Mouse (Mus musculus) megakaryocyte progenitor cell, adult 5-6 weeks (primary cell): ENCODE measurements at regions not wholly inside any gene's neighbourhood (a gene's known extent, or its start where the extent isn't known, plus 50 kb on each side); places are given as distances from the start of the nearest gene placed in this dataset.

ENCODE experiments used
- ATAC-seq: replicated peaks from 2 replicates; pipeline ENCODE4 v1.8.0; 2016; ENCODE audit warnings: mild to moderate bottlenecking, moderate TSS enrichment, inconsistent platforms; ENCODE audit not compliant: poor library complexity

GRCm38 (mm10) chr12:70628384-70629365 is 175.8 kb downstream of the Tmx1 start:
- ATAC-seq, result no peak

- ATAC-seq, result no peak
These were observed 176.5 kb downstream of the Tmx1 start for GRCm38 (mm10) chr12:70629371-70629770.

GRCm38 (mm10) chr12:70631281-70631680 is 178.4 kb downstream of the Tmx1 start:
- no peak for ATAC-seq

DNA sequence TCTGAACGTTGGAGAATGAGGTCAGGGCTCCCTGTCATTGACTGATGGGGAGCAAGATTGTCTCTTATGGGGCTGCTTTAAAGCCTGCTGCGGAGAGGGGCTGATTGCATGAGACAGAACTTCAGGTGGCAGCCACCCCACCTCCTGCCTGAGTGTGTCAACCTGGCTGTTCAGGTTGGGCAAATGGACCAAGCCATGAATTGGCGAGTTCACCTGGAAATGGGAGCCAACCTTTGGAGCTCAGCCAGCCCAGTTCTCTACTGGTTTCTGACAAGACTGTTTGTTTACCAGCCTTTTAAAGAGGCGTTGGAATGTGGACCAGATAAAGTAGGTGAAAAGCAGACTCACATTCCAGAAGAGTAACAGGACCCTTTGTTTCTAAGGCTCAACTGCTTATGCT is 180.3 kb downstream of the Tmx1 start:
- ATAC-seq, result no peak

DNA sequence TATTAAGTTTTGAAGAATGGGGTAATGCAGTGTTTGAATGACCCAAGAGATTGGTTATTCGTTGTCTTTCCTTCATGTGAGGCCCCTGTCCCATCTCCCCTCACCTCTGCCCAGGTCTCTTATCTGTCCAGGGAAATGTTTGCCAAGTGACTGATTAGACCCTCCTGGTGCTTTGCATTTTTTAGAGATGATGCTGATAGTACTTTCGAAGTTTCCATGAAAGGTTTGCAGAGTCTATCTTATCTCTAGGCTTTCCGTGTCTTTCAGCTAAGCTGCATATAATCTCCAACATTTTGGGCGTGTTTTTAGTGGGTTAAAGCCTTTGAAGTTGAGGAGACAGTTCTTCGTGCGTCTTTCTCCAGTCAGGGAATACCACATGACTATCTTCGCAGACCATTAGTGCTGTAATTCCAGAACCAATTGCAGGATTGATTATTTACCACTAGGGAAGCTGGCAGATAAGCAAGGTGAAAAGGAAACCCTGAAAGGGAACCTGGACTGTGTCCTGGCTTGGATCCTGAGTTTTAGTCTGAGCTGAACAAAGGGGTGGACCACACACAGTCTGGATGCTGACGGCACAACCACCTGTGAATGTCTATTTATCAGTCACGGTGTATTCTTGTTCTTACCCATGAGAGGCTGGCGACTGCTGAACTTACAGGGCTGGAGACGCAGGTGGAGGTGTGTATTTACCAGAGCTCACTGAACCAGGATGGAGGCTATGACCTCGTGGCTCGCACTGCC is 180.9 kb downstream of the Tmx1 start:
- ATAC-seq, result no peak

DNA sequence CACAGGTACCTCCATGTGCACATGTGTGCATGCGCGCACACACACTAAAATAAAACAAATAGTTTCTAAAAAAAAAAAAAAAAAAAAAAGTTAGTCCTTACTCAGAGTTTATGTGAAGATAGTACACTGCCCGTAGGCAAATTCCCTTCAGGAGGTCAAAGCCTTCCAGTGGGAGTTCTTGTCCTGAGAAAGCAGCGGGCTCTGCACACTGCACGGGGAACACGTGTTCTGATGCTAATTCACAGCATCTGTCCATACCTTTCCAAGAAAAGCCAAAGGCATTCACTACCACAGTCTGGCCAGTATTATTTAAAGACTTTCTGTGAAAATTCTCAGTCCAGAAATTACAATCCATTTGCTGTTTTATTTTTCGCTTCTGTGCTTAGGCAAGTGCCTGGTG is 183.1 kb downstream of the Tmx1 start:
- no peak for ATAC-seq

DNA sequence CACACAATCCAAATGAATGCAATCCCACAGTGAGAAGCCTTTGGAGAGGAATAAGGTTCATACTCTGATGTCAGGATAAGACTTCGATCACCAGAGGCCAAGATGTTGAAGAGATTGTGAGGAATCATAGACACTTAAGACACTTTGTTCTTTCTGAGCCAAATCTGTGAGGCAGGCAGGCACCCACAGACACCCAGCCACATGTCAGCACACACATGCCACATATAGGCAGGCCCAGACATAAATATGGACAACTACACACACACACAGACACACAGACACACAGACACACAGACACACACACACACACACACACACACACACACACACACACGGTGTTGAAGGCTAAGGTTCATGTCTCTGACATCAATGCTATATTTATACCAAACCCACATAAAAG is 185.1 kb upstream of the Frmd6 start:
- ATAC-seq, result no peak

- ATAC-seq, result no peak
These were observed 180.4 kb upstream of the Frmd6 start for GRCm38 (mm10) chr12:70644910-70645309.

GRCm38 (mm10) chr12:70645407-70645806 is 179.9 kb upstream of the Frmd6 start:
- ATAC-seq, result no peak

GRCm38 (mm10) chr12:70647516-70647915 is 177.8 kb upstream of the Frmd6 start:
- no peak for ATAC-seq

- no peak for ATAC-seq
These were observed 177.0 kb upstream of the Frmd6 start for GRCm38 (mm10) chr12:70648179-70648811.

GRCm38 (mm10) chr12:70648812-70649188 is 176.5 kb upstream of the Frmd6 start:
- no peak for ATAC-seq

- ATAC-seq, result 0 out of 2 replicates have a peak, but pooled peaks have one; percentile 17
These were observed 175.6 kb upstream of the Frmd6 start for GRCm38 (mm10) chr12:70649691-70650090.

GRCm38 (mm10) chr12:70650470-70650869 is 174.8 kb upstream of the Frmd6 start:
- ATAC-seq, result no peak

GRCm38 (mm10) chr12:70652751-70653150 is 172.6 kb upstream of the Frmd6 start:
- ATAC-seq, result no peak

DNA sequence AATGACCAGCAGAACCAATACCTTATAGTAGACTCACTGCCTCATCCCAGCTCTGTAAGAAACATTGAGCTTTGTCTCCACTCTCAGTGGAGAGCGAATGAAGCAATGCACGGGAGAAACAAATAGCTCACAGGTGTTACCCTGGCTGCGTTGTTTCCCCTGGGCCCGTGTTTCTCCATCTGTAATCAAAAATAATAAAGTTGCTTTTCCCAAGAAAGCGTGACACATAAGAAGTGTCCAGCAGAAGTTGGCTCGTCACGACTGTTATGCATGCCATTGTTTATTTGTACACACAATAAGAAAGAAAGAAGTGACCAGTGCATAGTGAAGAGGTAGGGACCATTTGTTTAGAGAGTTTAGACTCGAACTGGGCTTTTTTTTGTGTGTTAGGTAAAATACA is 171.3 kb upstream of the Frmd6 start:
- no peak for ATAC-seq

DNA sequence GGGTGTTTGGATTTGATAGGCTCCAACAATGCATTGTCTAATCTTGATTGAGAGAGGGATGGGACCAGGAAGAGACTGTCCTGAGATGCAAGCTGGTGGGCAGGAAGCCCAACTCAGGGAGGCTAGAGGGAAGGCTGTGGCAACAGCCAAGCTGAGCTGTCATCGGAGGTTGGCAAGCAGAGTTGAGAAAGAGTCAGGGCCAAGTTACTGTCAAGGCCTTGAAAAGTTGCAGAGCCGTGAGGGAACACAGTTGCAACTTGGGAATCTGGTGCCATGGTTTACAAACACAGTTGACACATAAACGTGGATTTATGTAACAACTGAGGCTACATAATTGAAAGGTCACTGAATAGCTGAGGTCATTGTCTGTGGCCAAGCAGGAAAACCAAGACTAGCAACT is 170.8 kb upstream of the Frmd6 start:
- ATAC-seq, result no peak

GRCm38 (mm10) chr12:70655411-70655811 is 169.9 kb upstream of the Frmd6 start:
- ATAC-seq, result no peak

DNA sequence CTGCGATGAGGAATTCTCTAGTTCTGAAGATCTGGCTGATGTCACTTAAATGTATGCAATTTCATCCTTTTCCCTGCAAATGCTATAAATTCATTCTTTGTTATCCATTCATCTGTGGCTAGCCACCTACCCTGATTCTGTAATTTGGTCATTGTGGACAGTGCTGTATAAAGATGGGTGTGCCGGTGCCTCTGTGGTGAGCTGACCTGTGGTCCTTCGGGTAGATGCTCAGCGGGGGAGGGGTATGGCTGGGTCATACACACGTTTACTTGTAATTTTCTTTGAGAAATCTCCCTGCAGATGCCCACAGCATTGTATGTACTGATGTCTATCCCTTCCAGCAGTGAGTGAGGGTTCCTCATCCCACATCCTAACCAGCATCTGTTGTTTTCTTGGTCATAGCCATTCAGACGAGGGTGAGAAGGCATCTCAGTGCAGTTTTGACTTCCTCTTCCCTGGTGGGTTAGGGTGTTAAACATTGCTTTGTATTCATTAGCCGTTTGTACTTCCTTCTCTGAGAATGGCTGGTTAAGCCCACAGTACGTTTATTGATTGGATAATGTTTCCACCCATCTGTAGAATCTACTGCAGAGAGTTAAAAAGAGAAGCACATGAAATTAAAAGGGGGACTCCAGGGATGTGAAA is 169.3 kb upstream of the Frmd6 start:
- ATAC-seq, result peak; percentile 60

DNA sequence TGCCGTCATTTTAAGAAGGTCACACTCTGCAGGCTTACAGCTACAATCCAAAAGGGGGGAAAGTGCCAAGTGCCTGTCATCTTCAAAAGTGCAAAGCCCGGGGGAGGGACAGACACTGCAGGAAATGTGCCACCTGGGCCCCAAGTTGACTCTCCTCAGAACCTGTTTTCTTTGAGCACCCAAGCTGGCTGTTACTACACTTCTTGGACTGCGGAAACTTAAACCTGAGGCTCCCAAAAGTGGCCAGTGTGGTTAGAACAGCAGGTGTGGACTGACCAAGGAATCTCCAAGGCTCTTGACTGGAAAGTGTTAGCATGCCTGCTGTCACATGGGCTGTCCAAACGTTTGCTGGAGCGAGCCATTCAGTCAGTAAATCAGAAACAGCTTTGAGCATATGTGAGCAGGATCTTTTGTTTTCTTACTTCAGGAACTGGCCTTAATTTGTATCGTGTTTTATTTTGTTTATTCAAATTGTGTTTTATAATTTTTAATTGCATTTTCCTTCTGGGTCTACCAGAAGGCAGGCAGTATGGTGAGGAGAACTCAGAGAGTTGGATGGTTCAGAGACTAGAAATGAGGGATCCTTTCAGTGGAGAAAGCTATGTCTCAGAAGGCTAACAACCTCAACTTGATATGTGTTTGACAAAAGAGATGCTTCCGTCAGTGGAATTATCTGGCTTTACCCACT is 168.4 kb upstream of the Frmd6 start:
- ATAC-seq, result no peak

GRCm38 (mm10) chr12:70657493-70657810 is 167.9 kb upstream of the Frmd6 start:
- ATAC-seq, result no peak
